Comparison of ENCODE assay signal across 26 mouse cellular contexts in the genomic region with DNA sequence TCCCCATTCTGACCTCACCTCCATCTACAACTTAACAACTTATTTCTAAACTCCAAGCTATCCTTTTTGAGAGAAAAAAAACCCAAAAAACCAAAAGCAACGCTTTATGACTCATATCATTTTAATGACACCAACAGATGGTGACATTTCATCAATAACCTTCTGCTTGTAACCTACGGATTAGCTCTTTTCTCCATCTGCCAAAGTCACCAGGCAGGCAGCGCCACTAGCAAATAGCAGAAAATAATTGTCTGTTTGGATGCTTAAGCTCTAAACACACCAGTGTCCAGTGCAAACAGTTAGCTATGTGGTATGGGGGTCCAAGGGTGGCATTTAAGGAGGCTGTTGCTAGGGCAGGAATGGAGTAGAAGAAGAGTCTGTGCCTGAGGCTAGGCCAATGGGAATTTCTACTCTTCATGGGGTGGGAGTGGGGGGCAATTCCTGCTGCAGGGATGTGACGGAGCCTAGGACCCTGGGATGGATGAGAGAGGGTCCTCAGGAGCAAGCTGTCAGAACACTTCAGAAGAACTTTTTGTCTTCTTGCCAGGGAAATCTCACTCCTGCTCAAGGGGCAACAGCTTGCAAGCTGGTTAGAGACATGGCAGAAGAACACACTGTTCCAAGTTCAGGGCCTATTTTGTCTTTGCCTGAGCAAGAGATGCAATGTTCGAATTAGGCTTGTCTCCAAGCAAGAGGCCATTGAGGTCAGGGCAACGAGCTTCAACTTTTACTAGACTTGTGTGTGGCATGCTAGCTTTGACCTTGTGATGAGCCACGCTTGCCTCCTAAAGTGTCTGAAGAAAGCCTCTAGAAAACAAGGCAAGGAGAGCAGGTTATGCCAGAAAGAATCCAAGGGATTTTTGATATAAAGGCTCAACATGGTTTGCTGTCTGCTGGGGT.
DNase-seq lines count a peak whose midpoint lies in the region; ATAC-seq and TF ChIP-seq lines count a peak whose summit lies in the region.
"Had no signal": no experiment of that assay in that cellular context is flagged by ENCODE, and none has a peak within 500 bp of the region (broad histone marks: within the 10 kb centered on the region; RNA-seq: fewer than 3 reads in every experiment).

No protein-coding gene starts in this region.

- no peak overlapping the region for H3K27ac ChIP-seq in hindbrain, postnatal 0 days
- H3K27ac ChIP-seq in hindbrain, embryonic 10.5 days: no peak overlapping the region
- H3K27ac ChIP-seq: embryonic facial prominence, embryonic 12.5 days; heart, embryonic 13.5 days; left cerebral cortex, adult 2 months; limb, embryonic 12.5 days; liver, embryonic 15.5 days; lung, embryonic 15.5 days; midbrain, embryonic 10.5 days; neural tube, embryonic 12.5 days had no signal

- 0 out of 2 replicates have a peak, but pooled peaks cover 3% of the 10 kb centered on the region for H3K4me1 ChIP-seq in hindbrain, postnatal 0 days (ENCODE audit: insufficient read depth, low read length)
- H3K4me1 ChIP-seq in hindbrain, embryonic 10.5 days (replicated peaks): peaks cover 6% of the 10 kb centered on the region; the same call in 1 of the 2 replicates
- no peaks in the 10 kb centered on the region for H3K4me1 ChIP-seq in E14TG2a.4 (replicated peaks; ENCODE audit: low read depth, low read length)
- H3K4me1 ChIP-seq: embryonic facial prominence, embryonic 12.5 days; limb, embryonic 12.5 days; liver, embryonic 15.5 days; lung, embryonic 15.5 days; neural tube, embryonic 12.5 days had no signal

- H3K36me3 ChIP-seq in hindbrain, postnatal 0 days (ENCODE audit: insufficient read depth, low read length): 0 out of 2 replicates have a peak, but pooled peaks cover 7% of the 10 kb centered on the region
- H3K36me3 ChIP-seq in hindbrain, embryonic 10.5 days: no peaks in the 10 kb centered on the region
- no peaks in the 10 kb centered on the region for H3K36me3 ChIP-seq in E14TG2a.4 (ENCODE audit: insufficient read depth, low read length)
- H3K36me3 ChIP-seq: embryonic facial prominence, embryonic 12.5 days; heart, embryonic 13.5 days; limb, embryonic 12.5 days; liver, embryonic 15.5 days; lung, embryonic 15.5 days; midbrain, embryonic 10.5 days; neural tube, embryonic 12.5 days had no signal

- TF ChIP-seq CTCF in hindbrain, postnatal 0 days (IDR thresholded peaks at IDR 0.05; ENCODE audit: low read depth): no peak
- 0 out of 2 replicates have a peak, but pooled peaks have one; percentile 8 for TF ChIP-seq CTCF in E14TG2a.4 (conservative IDR thresholded peaks at IDR 0.05; ENCODE audit: low read length)

- ATAC-seq in hindbrain, postnatal 0 days: peak; percentile 53; the same call in 1 of the 2 replicates
- ATAC-seq: inflammation-experienced regulatory T-cells, adult 6 months; midbrain, embryonic 16.5 days; Patski had no signal

- no peak overlapping the region for H3K9ac ChIP-seq in hindbrain, postnatal 0 days (replicated peaks; ENCODE audit: low read length)
- H3K9ac ChIP-seq: embryonic facial prominence, embryonic 12.5 days; heart, embryonic 13.5 days; limb, embryonic 12.5 days; liver, embryonic 15.5 days; lung, embryonic 15.5 days; neural tube, embryonic 12.5 days had no signal

- peak; percentile 35 for DNase-seq in adrenal gland, adult 2 months
- no peak for DNase-seq in adrenal gland, postnatal 25 days
- peak; percentile 26 to 44 for DNase-seq in cerebellum, postnatal 14 days
- no peak for DNase-seq in cerebellum, adult 11-12 months
- peak; percentile 56 for DNase-seq in hindbrain, postnatal 0 days (ENCODE audit: low spot score)
- no peak for DNase-seq in hindbrain, embryonic 10.5 days (ENCODE audit: low spot score)
- no peak for DNase-seq in thymus, postnatal 0 days (ENCODE audit: low spot score)
- DNase-seq: cerebellum, adult 11 months; gastrocnemius, postnatal 10 days; heart, postnatal 10 days; kidney, adult 11 months; kidney, postnatal 14 days; thymus, postnatal 14 days had no signal

- no peaks in the 10 kb centered on the region for H3K9me3 ChIP-seq in hindbrain, postnatal 0 days (ENCODE audit: low read length)
- H3K9me3 ChIP-seq in hindbrain, embryonic 10.5 days: no peaks in the 10 kb centered on the region
- H3K9me3 ChIP-seq in E14TG2a.4 (ENCODE audit: low read length): no peaks in the 10 kb centered on the region
- H3K9me3 ChIP-seq: embryonic facial prominence, embryonic 12.5 days; heart, embryonic 13.5 days; limb, embryonic 12.5 days; liver, embryonic 15.5 days; lung, embryonic 15.5 days; midbrain, embryonic 10.5 days; neural tube, embryonic 12.5 days had no signal

- no peaks in the 10 kb centered on the region for H3K27me3 ChIP-seq in hindbrain, postnatal 0 days (ENCODE audit: insufficient read depth, low read length)
- H3K27me3 ChIP-seq in hindbrain, embryonic 10.5 days (ENCODE audit: insufficient read depth, poor library complexity, severe bottlenecking): no peaks in the 10 kb centered on the region
- H3K27me3 ChIP-seq in E14TG2a.4 (ENCODE audit: insufficient read depth, low read length): peaks cover 2% of the 10 kb centered on the region; the same call in 1 of the 2 replicates
- H3K27me3 ChIP-seq: embryonic facial prominence, embryonic 12.5 days; heart, embryonic 13.5 days; limb, embryonic 12.5 days; liver, embryonic 15.5 days; lung, embryonic 15.5 days; neural tube, embryonic 12.5 days; Patski had no signal

- H3K4me2 ChIP-seq in hindbrain, postnatal 0 days (ENCODE audit: low read depth, low read length): no peak overlapping the region
- H3K4me2 ChIP-seq: embryonic facial prominence, embryonic 12.5 days; heart, embryonic 13.5 days; limb, embryonic 12.5 days; liver, embryonic 15.5 days; lung, embryonic 15.5 days; neural tube, embryonic 12.5 days had no signal

- H3K4me3 ChIP-seq in hindbrain, postnatal 0 days (ENCODE audit: low read length): no peak overlapping the region
- no peak overlapping the region for H3K4me3 ChIP-seq in hindbrain, embryonic 10.5 days
- no peak overlapping the region for H3K4me3 ChIP-seq in E14TG2a.4 (replicated peaks; ENCODE audit: low read length)
- H3K4me3 ChIP-seq: embryonic facial prominence, embryonic 12.5 days; heart, embryonic 13.5 days; left cerebral cortex, adult 2 months; limb, embryonic 12.5 days; liver, embryonic 15.5 days; lung, embryonic 15.5 days; midbrain, embryonic 10.5 days; myocyte; neural tube, embryonic 12.5 days had no signal

- 66% methylated on average over 7 of the region's 7 CpGs for WGBS in hindbrain, postnatal 0 days
- 88% methylated on average over 7 of the region's 7 CpGs for WGBS in hindbrain, embryonic 10.5 days

Comparison
In these comparisons a context has a peak if more than half of its experiments do, and no peak if none do; other contexts are left out.
1. DNase-seq: peak in adrenal gland, adult 2 months (single experiment), cerebellum, postnatal 14 days (2 of 2) and hindbrain, postnatal 0 days (single experiment); none in adrenal gland, postnatal 25 days (single experiment), cerebellum, adult 11-12 months (single experiment), hindbrain, embryonic 10.5 days (single experiment) and thymus, postnatal 0 days (single experiment).